Mouse (Mus musculus): Measurements from ENCODE around the gene Mprip. TPM values are rescaled to one million over a fixed set of nuclear protein-coding genes. Genes with fewer than 3 reads are reported as not detected.
A peak's percentile ranks its signal among the peaks of the same experiment; 100 is the strongest.
"Not testable (repeated sequence)": the region's sequence is repeated elsewhere in the genome, so short reads cannot be mapped to it uniquely, and the experiment has no call there.

The Mprip gene
- polyA plus RNA-seq, 1 experiment from 2014 or later: 24.6 TPM

- Histone ChIP-seq H3K36me3 (peaks cover 2% of the 10 kb centered on the region), H3K27ac (replicated peaks) (peak overlapping the region; percentile 89), H3K4me3 (peak overlapping the region; percentile 78), H3K27me3 (ENCODE audit: low read depth, poor library complexity, severe bottlenecking) (peaks cover 20% of the 10 kb centered on the region), H3K9me3 (replicated peaks) (no peaks in the 10 kb centered on the region), H3K4me1 (peaks cover 36% of the 10 kb centered on the region)
- peak; percentile 97 for DNase-seq (ENCODE audit: low spot score)
- 3% methylated on average over 62 of the region's 82 CpGs for WGBS
Measured at GRCm38 (mm10) chr11:59662249-59662788, 1.2 kb downstream of the Mprip start.

- H3K27ac ChIP-seq (replicated peaks): peak overlapping the region; percentile 89
- 7% methylated on average over 30 of the region's 30 CpGs for WGBS
Measured at GRCm38 (mm10) chr11:59662877-59663775, 2.0 kb downstream of the Mprip start.

GRCm38 (mm10) chr11:59663776-59664320 is 2.7 kb downstream of the Mprip start:
- no peaks in the 10 kb centered on the region for H3K9me3 ChIP-seq (replicated peaks)
- H3K27ac ChIP-seq (replicated peaks): no peak overlapping the region
- no peak for DNase-seq (ENCODE audit: low spot score)
- peak overlapping the region; percentile 78 for H3K4me3 ChIP-seq
- peaks cover 36% of the 10 kb centered on the region for H3K4me1 ChIP-seq
- peaks cover 2% of the 10 kb centered on the region for H3K36me3 ChIP-seq
- peaks cover 20% of the 10 kb centered on the region for H3K27me3 ChIP-seq (ENCODE audit: low read depth, poor library complexity, severe bottlenecking)
- 20% methylated on average over 3 of the region's 3 CpGs for WGBS

More at GRCm38 (mm10) chr11:59662877-59663775, 2.0 kb downstream of the Mprip start:
- H3K27me3 ChIP-seq (ENCODE audit: low read depth, poor library complexity, severe bottlenecking): peaks cover 20% of the 10 kb centered on the region
- peak overlapping the region; percentile 78 for H3K4me3 ChIP-seq
- DNase-seq (ENCODE audit: low spot score): peak; percentile 42
- no peaks in the 10 kb centered on the region for H3K9me3 ChIP-seq (replicated peaks)
- H3K36me3 ChIP-seq: peaks cover 2% of the 10 kb centered on the region
- H3K4me1 ChIP-seq: peaks cover 36% of the 10 kb centered on the region

GRCm38 (mm10) chr11:59664818-59665217 is 3.7 kb downstream of the Mprip start:
- H3K27me3 ChIP-seq (ENCODE audit: low read depth, poor library complexity, severe bottlenecking): peaks cover 18% of the 10 kb centered on the region
- no peaks in the 10 kb centered on the region for H3K9me3 ChIP-seq (replicated peaks)
- 55% methylated on average over 3 of the region's 3 CpGs for WGBS
- H3K27ac ChIP-seq (replicated peaks): no peak overlapping the region
- H3K4me1 ChIP-seq: peaks cover 36% of the 10 kb centered on the region
- DNase-seq (ENCODE audit: low spot score): peak; percentile 16
- H3K4me3 ChIP-seq: peak overlapping the region; percentile 19; the same call in 1 of the 2 replicates
- peaks cover 2% of the 10 kb centered on the region for H3K36me3 ChIP-seq

GRCm38 (mm10) chr11:59671049-59671693 is 10.1 kb downstream of the Mprip start:
- DNase-seq (ENCODE audit: low spot score): no peak
- Histone ChIP-seq H3K9me3 (replicated peaks) (no peaks in the 10 kb centered on the region), H3K27ac (replicated peaks) (no peak overlapping the region), H3K27me3 (ENCODE audit: low read depth, poor library complexity, severe bottlenecking) (no peaks in the 10 kb centered on the region), H3K36me3 (peaks cover 6% of the 10 kb centered on the region; the same call in 1 of the 2 replicates), H3K4me1 (0 out of 2 replicates have a peak, but pooled peaks cover 8% of the 10 kb centered on the region), H3K4me3 (no peak overlapping the region)
- WGBS: 84% methylated on average over 4 of the region's 4 CpGs

- no peaks in the 10 kb centered on the region for H3K27me3 ChIP-seq (ENCODE audit: low read depth, poor library complexity, severe bottlenecking)
- H3K27ac ChIP-seq (replicated peaks): no peak overlapping the region
- no peak for DNase-seq (ENCODE audit: low spot score)
- H3K9me3 ChIP-seq (replicated peaks): no peaks in the 10 kb centered on the region
- 0 out of 2 replicates have a peak, but pooled peaks cover 8% of the 10 kb centered on the region for H3K4me1 ChIP-seq
- H3K4me3 ChIP-seq: no peak overlapping the region
- 87% methylated on average over 3 of the region's 3 CpGs for WGBS
- peaks cover 18% of the 10 kb centered on the region for H3K36me3 ChIP-seq
Measured at GRCm38 (mm10) chr11:59674013-59674412, 12.9 kb downstream of the Mprip start.

- not testable (repeated sequence) for H3K27me3 ChIP-seq (ENCODE audit: low read depth, poor library complexity, severe bottlenecking); DNase-seq (ENCODE audit: low spot score); H3K4me1 ChIP-seq; H3K4me3 ChIP-seq; H3K27ac ChIP-seq (replicated peaks); H3K9me3 ChIP-seq (replicated peaks)
- peaks cover 23% of the 10 kb centered on the region for H3K36me3 ChIP-seq
- WGBS: 96% methylated on average over 8 of the region's 8 CpGs
Measured at GRCm38 (mm10) chr11:59674746-59675145, 13.6 kb downstream of the Mprip start.

GRCm38 (mm10) chr11:59677767-59678166 is 16.7 kb downstream of the Mprip start:
- H3K27ac ChIP-seq (replicated peaks): no peak overlapping the region
- no peaks in the 10 kb centered on the region for H3K4me1 ChIP-seq
- 95% methylated on average over 2 of the region's 2 CpGs for WGBS
- no peak overlapping the region for H3K4me3 ChIP-seq
- H3K36me3 ChIP-seq: peaks cover 40% of the 10 kb centered on the region
- H3K9me3 ChIP-seq (replicated peaks): no peaks in the 10 kb centered on the region
- no peaks in the 10 kb centered on the region for H3K27me3 ChIP-seq (ENCODE audit: low read depth, poor library complexity, severe bottlenecking)
- DNase-seq (ENCODE audit: low spot score): no peak

- no peaks in the 10 kb centered on the region for H3K4me1 ChIP-seq
- 88% methylated on average over 2 of the region's 2 CpGs for WGBS
- no peak overlapping the region for H3K27ac ChIP-seq (replicated peaks)
- H3K4me3 ChIP-seq: no peak overlapping the region
- no peaks in the 10 kb centered on the region for H3K9me3 ChIP-seq (replicated peaks)
- DNase-seq (ENCODE audit: low spot score): no peak
- no peaks in the 10 kb centered on the region for H3K27me3 ChIP-seq (ENCODE audit: low read depth, poor library complexity, severe bottlenecking)
- peaks cover 37% of the 10 kb centered on the region for H3K36me3 ChIP-seq
Measured at GRCm38 (mm10) chr11:59678693-59679092, 17.6 kb downstream of the Mprip start.

- Histone ChIP-seq H3K36me3 (peaks cover 39% of the 10 kb centered on the region), H3K27ac (replicated peaks) (no peak overlapping the region), H3K9me3 (replicated peaks) (no peaks in the 10 kb centered on the region), H3K4me3 (no peak overlapping the region), H3K27me3 (ENCODE audit: low read depth, poor library complexity, severe bottlenecking) (no peaks in the 10 kb centered on the region), H3K4me1 (no peaks in the 10 kb centered on the region)
- WGBS: 96% methylated on average over 5 of the region's 5 CpGs
- DNase-seq (ENCODE audit: low spot score): no peak
Measured at GRCm38 (mm10) chr11:59680111-59680510, 19.0 kb downstream of the Mprip start.

GRCm38 (mm10) chr11:59684956-59685355 is 23.9 kb downstream of the Mprip start:
- 91% methylated on average over 6 of the region's 6 CpGs for WGBS

GRCm38 (mm10) chr11:59694533-59694932 is 33.4 kb downstream of the Mprip start:
- H3K4me1 ChIP-seq: no peaks in the 10 kb centered on the region; the same call in 1 of the 2 replicates
- WGBS: 96% methylated on average over 1 of the region's 1 CpGs
- H3K9me3 ChIP-seq (replicated peaks): no peaks in the 10 kb centered on the region
- no peak overlapping the region for H3K4me3 ChIP-seq
- H3K27me3 ChIP-seq (ENCODE audit: low read depth, poor library complexity, severe bottlenecking): no peaks in the 10 kb centered on the region
- DNase-seq (ENCODE audit: low spot score): no peak
- H3K36me3 ChIP-seq: peaks cover 37% of the 10 kb centered on the region
- H3K27ac ChIP-seq (replicated peaks): no peak overlapping the region

More at GRCm38 (mm10) chr11:59684956-59685355, 23.9 kb downstream of the Mprip start:
- no peak overlapping the region for H3K27ac ChIP-seq (replicated peaks)
- peaks cover 25% of the 10 kb centered on the region for H3K36me3 ChIP-seq
- no peak for DNase-seq (ENCODE audit: low spot score)
- H3K9me3 ChIP-seq (replicated peaks): no peaks in the 10 kb centered on the region
- H3K27me3 ChIP-seq (ENCODE audit: low read depth, poor library complexity, severe bottlenecking): no peaks in the 10 kb centered on the region
- peaks cover 8% of the 10 kb centered on the region for H3K4me1 ChIP-seq
- H3K4me3 ChIP-seq: no peak overlapping the region

Data from midbrain, embryonic 10.5 days (tissue).